Mouse (Mus musculus) left cerebral cortex, adult 2 months (tissue): ENCODE results near the gene Prmt9. TPM values are rescaled to one million over a fixed set of nuclear protein-coding genes. Genes with fewer than 3 reads are reported as not detected.

ENCODE experiments used
- DNase-seq, 2 experiments: peaks; one replicate each; pipeline ENCODE4 v3.0.0; 2021 to 2022; ENCODE audit warnings: low spot score in 2 of 2, mixed read lengths in 1 of 2; ENCODE audit errors: extremely low spot score in 1 of 2
- H3K27ac ChIP-seq: fragments of 200-600 bp; 2 replicates; pipeline ENCODE4 v1.8.1; 2022
- H3K4me3 ChIP-seq: fragments of 200-600 bp; 2 replicates; pipeline ENCODE4 v1.8.1; 2022
- CTCF ChIP-seq: fragments of 200-600 bp; IDR thresholded peaks from 2 replicates; pipeline ENCODE4 v1.8.1; 2022; ENCODE audit warnings: antibody characterized with exemption, mild to moderate bottlenecking, moderate library complexity
- intact Hi-C: fragments of 180-260 bp; cut with DNase I; formaldehyde crosslinking; loops from one replicate; pipeline ENCODE4 v1.15.1; 2025
- long read RNA-seq, 2 experiments: library from polyadenylated mRNA; stranded (forward); transcript quantifications; one replicate each; pipeline ENCODE4 v2.0.0; 2021; ENCODE audit warnings: borderline mapping rate in 2 of 2
- total RNA-seq, 2 experiments: library from RNA; stranded (reverse); gene quantifications; 2 replicates each; pipeline ENCODE4 v1.2.3; 2021

Gene Prmt9
- total RNA-seq, result 10 to 100 TPM; 17.5 to 20.7 TPM
- long read RNA-seq, experiment 1, transcript Prmt9-201 (12 exons, 2,781 nt), result major isoform, 26 of 31 reads
- long read RNA-seq, experiment 1, partial matches to known transcripts, result 1 of 31 reads
- long read RNA-seq, experiment 1, other reads (novel, unspliced or antisense), result 4 of 31 reads
- long read RNA-seq, experiment 2, transcript Prmt9-201 (12 exons, 2,781 nt), result major isoform, 17 of 18 reads
- long read RNA-seq, experiment 2, partial matches to known transcripts, result 0 of 18 reads
- long read RNA-seq, experiment 2, other reads (novel, unspliced or antisense), result 1 of 18 reads

- DNase-seq, result peak; percentile 93 to 96
- H3K4me3 ChIP-seq, result peak within 1 kb of the TSS; percentile 93
- H3K27ac ChIP-seq, result peak within 1 kb of the TSS; percentile 88
- intact Hi-C loops, result no loop called here
- no peak; the same call in 1 of the 2 replicates for TF ChIP-seq CTCF
Measured at GRCm38 (mm10) chr8:77549121-77549706, at the start of gene Prmt9. TSS of gene Prmt9 (plus strand) at chr8:77549397.

- TF ChIP-seq CTCF, result no peak
- no peak for DNase-seq
- Histone ChIP-seq H3K4me3 (no peak overlapping the region), H3K27ac (no peak overlapping the region)
- intact Hi-C loops, result no loop called here
Measured at GRCm38 (mm10) chr8:77500264-77500663, 48.9 kb upstream of the Prmt9 start.

GRCm38 (mm10) chr8:77501131-77501530 is 48.1 kb upstream of the Prmt9 start:
- TF ChIP-seq CTCF, result no peak

GRCm38 (mm10) chr8:77502547-77502946 is 46.6 kb upstream of the Prmt9 start:
- H3K4me3 ChIP-seq, result no peak overlapping the region
- H3K27ac ChIP-seq, result no peak overlapping the region
- intact Hi-C loops, result no loop called here
- no peak for TF ChIP-seq CTCF
- DNase-seq, result no peak

More at GRCm38 (mm10) chr8:77501131-77501530, 48.1 kb upstream of the Prmt9 start:
- intact Hi-C loops, result no loop called here
- no peak overlapping the region for H3K27ac ChIP-seq
- H3K4me3 ChIP-seq, result no peak overlapping the region
- no peak for DNase-seq

- intact Hi-C loops, result no loop called here
- no peak for TF ChIP-seq CTCF
Measured at GRCm38 (mm10) chr8:77506539-77506938, 42.7 kb upstream of the Prmt9 start.

GRCm38 (mm10) chr8:77507510-77508035 is 41.6 kb upstream of the Prmt9 start:
- no peak for TF ChIP-seq CTCF
- intact Hi-C loops, result no loop called here
- H3K4me3 ChIP-seq, result no peak overlapping the region
- DNase-seq, result no peak
- H3K27ac ChIP-seq, result no peak overlapping the region

More at GRCm38 (mm10) chr8:77506539-77506938, 42.7 kb upstream of the Prmt9 start:
- H3K4me3 ChIP-seq, result no peak overlapping the region
- no peak for DNase-seq
- H3K27ac ChIP-seq, result no peak overlapping the region

GRCm38 (mm10) chr8:77509044-77509443 is 40.2 kb upstream of the Prmt9 start:
- intact Hi-C loops, result no loop called here
- TF ChIP-seq CTCF, result no peak
- H3K27ac ChIP-seq, result no peak overlapping the region
- DNase-seq, result no peak
- no peak overlapping the region for H3K4me3 ChIP-seq

- H3K4me3 ChIP-seq, result no peak overlapping the region
- no peak for TF ChIP-seq CTCF
- H3K27ac ChIP-seq, result no peak overlapping the region
- no peak for DNase-seq
- intact Hi-C loops, result no loop called here
Measured at GRCm38 (mm10) chr8:77510426-77510825, 38.8 kb upstream of the Prmt9 start.

- no peak overlapping the region for H3K4me3 ChIP-seq
- DNase-seq, result no peak
- H3K27ac ChIP-seq, result no peak overlapping the region
- intact Hi-C loops, result no loop called here
- no peak for TF ChIP-seq CTCF
Measured at GRCm38 (mm10) chr8:77511750-77512493, 37.3 kb upstream of the Prmt9 start.

- Histone ChIP-seq H3K27ac (no peak overlapping the region), H3K4me3 (no peak overlapping the region)
- no peak for DNase-seq
- no peak for TF ChIP-seq CTCF
- intact Hi-C loops, result loop anchor here (5.0 kb wide), 1 partner anchor 73 kb away; no protein-coding TSS in a partner anchor
Measured at GRCm38 (mm10) chr8:77515201-77515600, 34.0 kb upstream of the Prmt9 start.

GRCm38 (mm10) chr8:77515786-77516185 is 33.4 kb upstream of the Prmt9 start:
- DNase-seq, result no peak
- H3K27ac ChIP-seq, result no peak overlapping the region
- TF ChIP-seq CTCF, result no peak
- H3K4me3 ChIP-seq, result peak overlapping the region; percentile 61; the same call in 1 of the 2 replicates
- intact Hi-C loops, result loop anchor here (2.0 to 5.0 kb wide), 2 partner anchors 23 to 73 kb away; no protein-coding TSS in a partner anchor

- H3K4me3 ChIP-seq, result peak overlapping the region; percentile 61
- H3K27ac ChIP-seq, result peak overlapping the region; percentile 89
- TF ChIP-seq CTCF, result no peak
- intact Hi-C loops, result loop anchor here (2.0 to 5.0 kb wide), 2 partner anchors 24 to 75 kb away; no protein-coding TSS in a partner anchor
- no peak for DNase-seq
Measured at GRCm38 (mm10) chr8:77516845-77517244, 32.4 kb upstream of the Prmt9 start.
